Mouse (Mus musculus) cerebellum, adult (tissue): Measurements from ENCODE around the gene Gal3st2c.
"Not testable (repeated sequence)": the region's sequence is repeated elsewhere in the genome, so short reads cannot be mapped to it uniquely, and the experiment has no call there.

Source experiments
- ATAC-seq: cut with Nextera tagmentation; 2 replicates; pipeline ENCODE4 v1.9.2; 2017; ENCODE audit warnings: mild to moderate bottlenecking, moderate library complexity, mixed read lengths; ENCODE audit not compliant: insufficient number of reproducible peaks, low FRiP score, low TSS enrichment

Gal3st2c gene

DNA sequence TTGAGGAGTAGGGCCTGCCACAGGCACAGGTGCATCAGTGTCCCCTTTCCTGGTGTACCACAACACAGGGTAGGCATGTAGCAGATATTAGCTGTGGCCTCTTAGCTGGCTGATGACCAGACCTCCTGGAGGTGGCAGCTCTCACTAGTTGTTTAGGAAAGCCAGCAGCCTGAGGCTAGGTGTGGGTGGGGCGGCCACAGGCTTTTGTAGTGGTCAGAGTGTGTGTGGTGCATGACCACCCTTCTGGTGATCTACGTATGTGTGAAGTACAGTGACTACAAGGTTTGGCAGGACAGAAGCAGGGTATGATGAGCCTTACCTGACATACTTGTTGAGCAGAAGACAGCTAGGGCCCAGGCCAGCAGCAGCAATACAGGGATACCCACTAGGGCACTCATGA is 50.1 kb downstream of the Gal3st2c start:
- ATAC-seq: no peak

DNA sequence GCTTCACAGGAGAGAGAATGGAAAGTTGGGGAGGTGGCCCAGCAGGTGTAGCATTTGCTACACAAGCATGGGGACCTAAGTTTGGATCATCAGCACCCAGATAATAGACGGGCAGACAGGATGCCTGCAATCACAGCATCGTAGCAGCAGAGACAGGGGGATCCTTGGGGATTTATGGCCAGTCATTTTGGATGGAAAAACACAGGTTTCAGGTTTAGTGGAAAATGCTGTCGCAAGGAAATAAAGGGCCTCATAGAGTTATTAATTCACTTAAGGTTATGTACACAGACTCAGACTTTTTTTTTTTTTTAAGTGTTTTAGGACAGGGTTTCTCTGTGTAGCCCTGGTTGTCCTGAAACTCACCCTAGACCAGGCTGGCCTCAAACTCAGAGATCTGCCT is 55.2 kb downstream of the Gal3st2c start:
- ATAC-seq: no peak

DNA sequence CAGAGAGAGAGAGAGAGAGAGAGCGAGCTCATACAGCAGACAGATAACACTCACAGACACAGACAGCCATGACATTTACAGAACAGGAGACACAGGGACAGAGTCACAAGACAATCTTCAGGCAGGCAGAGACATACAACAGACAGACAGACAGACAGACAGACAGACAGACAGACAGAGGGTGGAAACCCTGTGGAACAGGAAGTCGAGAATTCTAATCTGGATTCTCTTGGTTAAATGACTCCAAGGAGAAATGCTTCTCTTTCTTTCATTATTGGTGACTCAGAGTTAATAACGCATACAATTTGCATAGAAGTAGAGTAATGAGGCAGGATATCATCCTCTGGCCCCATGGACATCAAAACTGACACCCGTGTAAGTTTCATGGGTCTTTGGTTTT is 56.2 kb downstream of the Gal3st2c start:
- ATAC-seq: no peak

DNA sequence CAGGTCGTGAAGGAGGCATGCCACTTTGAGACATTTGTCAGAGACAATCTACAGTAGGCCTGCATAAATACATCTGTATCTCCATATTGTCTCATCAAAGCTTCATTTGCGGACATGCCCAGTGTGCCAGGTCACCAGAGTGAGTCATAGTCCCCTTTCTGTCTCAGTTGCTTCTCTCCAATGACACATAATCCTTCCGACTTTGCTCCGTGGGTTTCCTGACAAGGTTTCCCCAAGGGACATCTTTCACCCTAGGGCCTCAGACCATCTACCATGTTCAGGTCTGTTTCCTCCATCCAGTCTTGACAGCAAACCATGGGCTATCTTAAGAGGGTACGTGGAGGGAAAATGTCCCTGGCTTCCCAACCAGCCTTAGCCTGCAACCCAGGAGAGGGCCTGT is 60.8 kb downstream of the Gal3st2c start:
- no peak for ATAC-seq

DNA sequence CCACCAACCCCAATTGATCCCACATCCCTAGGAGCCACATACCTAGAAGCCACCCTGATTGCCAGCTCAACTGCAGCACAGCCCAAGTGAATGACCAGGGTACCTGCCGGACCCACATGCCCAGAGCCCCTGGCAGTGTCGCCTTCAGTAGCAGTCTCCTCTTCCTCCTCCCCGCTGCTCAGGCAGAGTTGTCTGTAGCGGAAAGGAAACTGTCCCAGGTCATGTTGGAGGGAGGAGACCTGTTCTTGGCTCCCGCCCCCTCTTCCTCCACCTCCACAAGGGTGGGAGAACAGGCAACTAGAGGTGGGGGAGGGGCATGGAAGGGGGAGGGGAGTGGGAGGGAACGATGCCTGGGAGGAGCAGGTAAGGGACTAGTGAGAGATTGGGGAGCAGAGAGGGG is 62.1 kb downstream of the Gal3st2c start, which contains the start of gene Pdcd1:
Gene Pdcd1 (minus strand): TSS at position 181 of the 400 bp plus-strand sequence.
- no peak for ATAC-seq

DNA sequence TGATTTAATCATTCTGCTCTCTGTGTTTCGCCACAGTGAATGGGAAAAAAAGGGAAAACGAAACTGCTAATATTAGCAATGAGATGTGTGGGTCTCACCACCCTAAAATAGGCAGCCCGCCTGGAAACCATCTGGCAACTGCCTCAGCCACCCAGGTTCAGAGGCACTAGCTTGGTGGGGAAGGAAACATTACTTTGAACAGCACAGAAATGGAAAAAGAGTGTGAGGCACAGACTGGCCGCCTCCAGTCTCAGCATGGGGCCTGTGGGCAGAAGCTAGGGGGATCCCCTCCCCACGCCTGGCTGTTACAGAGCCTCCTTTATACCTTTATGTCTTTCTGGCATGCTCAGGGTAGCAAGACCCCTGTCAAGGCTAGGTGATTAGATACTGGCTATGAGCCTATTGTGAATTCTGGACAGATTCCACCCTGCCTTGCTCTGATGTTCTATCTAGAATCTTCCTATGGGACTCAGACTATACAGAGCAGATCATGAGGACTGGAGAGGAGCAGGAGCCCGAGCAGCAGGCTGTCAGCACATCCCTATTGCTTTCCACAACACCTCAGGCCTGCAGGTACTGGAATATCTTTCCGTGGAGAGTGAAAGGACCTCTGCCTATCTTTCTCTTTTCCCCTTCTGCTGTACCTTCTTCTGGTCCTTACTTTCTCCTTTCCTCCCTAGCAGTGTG is 63.4 kb downstream of the Gal3st2c start:
- ATAC-seq: peak; percentile 67

DNA sequence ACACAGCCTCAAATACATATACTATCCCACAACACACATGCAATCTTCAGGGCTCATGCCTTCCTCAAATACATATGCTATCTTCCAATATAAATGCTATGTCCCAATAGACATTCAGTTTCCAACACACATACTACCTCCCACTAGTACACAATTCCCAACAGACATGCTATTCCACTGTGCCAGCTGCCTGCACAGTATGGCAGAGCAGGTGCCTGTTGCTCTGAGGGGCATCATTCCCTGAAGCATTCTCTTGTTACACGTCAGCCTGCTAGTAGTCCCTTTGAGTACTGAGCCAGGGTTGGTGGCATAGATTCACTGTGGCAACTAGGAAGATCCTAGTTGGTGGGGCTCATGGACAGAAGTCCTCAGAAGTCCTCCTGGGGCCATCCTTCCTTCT is 64.2 kb downstream of the Gal3st2c start:
- no peak for ATAC-seq

DNA sequence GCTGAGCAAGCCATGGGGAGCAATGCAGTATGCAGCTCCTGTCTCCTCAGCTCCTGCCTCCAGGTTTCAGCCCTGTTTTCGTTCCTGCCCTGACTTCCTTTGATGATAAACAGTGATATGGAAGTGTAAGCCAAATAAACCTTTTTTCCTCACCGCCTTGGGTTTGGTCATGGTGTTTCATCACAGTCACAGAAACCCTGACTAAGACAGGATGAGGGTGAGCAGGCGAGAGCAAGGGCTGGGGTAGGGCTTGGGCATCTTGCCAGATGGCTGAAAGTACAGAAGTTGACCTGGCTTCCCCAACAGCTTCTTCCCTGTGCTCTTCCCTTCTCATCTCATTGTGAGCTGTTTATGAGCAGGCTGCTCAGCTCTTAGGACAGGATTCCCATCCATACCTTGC is 65.7 kb downstream of the Gal3st2c start:
- ATAC-seq: no peak

DNA sequence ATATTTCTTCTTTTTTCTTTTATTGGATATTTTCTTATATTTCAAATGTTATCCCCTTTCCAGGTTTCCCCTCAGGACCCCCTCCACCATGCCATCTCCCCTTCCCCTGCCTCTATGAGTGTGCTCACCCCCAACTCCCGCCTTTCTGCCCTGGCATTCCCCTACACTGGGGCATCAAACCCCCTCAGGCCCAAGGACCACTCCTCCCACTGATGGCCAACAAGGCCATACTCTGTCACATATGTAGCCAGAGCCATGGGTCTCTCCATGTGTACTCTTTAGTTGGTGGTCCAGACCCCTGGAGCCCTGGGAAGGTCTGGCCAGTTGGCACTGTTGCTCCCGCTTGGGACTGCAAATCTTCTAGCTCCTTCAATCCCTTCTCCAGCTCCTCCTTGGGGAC is 67.1 kb downstream of the Gal3st2c start:
- ATAC-seq: no peak

DNA sequence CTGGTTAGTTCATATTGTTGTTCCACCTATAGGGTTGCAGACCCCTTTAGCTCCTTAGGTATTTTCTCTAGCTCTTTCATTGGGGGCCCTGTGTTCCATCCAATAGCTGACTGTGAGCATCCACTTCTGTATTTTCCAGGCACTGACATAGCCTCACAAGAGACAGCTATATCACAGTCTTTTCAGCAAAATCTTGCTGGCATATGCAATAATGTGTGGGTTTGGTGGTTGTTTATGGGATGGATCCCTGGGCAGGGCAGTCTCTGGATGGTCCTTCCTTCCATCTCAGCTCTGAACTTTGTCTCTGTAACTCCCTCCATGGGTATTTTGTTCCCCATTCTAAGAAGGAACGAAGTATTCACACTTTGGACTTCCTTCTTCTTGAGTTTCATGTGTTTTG is 68.0 kb downstream of the Gal3st2c start:
- ATAC-seq: not testable (repeated sequence)
